Mouse (Mus musculus): ENCODE results near the gene Epas1. TPM values are rescaled to one million over a fixed set of nuclear protein-coding genes. Genes with fewer than 3 reads are reported as not detected.

Epas1 gene
- polyA plus RNA-seq, 1 experiment from 2014 or later: 4.0 TPM

GRCm38 (mm10) chr17:86824502-86825162 is 71.1 kb downstream of the Epas1 start:
- H3K27me3 ChIP-seq (replicated peaks): no peaks in the 10 kb centered on the region
- 86% methylated on average over 18 of the region's 18 CpGs for WGBS
- no peak overlapping the region for H3K4me2 ChIP-seq (replicated peaks)
- H3K9ac ChIP-seq: no peak overlapping the region
- H3K36me3 ChIP-seq: no peaks in the 10 kb centered on the region
- ATAC-seq: no peak
- no peaks in the 10 kb centered on the region for H3K9me3 ChIP-seq
- no peak overlapping the region for H3K27ac ChIP-seq
- no peaks in the 10 kb centered on the region for H3K4me1 ChIP-seq (replicated peaks)
- no peak overlapping the region for H3K4me3 ChIP-seq (replicated peaks)

- Histone ChIP-seq H3K9me3 (no peaks in the 10 kb centered on the region), H3K4me1 (replicated peaks) (no peaks in the 10 kb centered on the region), H3K9ac (no peak overlapping the region), H3K27ac (no peak overlapping the region), H3K36me3 (no peaks in the 10 kb centered on the region), H3K4me3 (replicated peaks) (no peak overlapping the region), H3K27me3 (replicated peaks) (no peaks in the 10 kb centered on the region), H3K4me2 (replicated peaks) (no peak overlapping the region)
- 88% methylated on average over 9 of the region's 9 CpGs for WGBS
- ATAC-seq: no peak
These were observed 71.8 kb downstream of the Epas1 start for GRCm38 (mm10) chr17:86825163-86825902.

GRCm38 (mm10) chr17:86826376-86826775 is 72.9 kb downstream of the Epas1 start:
- no peaks in the 10 kb centered on the region for H3K4me1 ChIP-seq (replicated peaks)
- no peak overlapping the region for H3K4me2 ChIP-seq (replicated peaks)
- no peaks in the 10 kb centered on the region for H3K36me3 ChIP-seq
- no peak overlapping the region for H3K27ac ChIP-seq
- ATAC-seq: no peak
- H3K27me3 ChIP-seq (replicated peaks): no peaks in the 10 kb centered on the region
- H3K4me3 ChIP-seq (replicated peaks): no peak overlapping the region
- WGBS: 94% methylated on average over 17 of the region's 17 CpGs
- no peaks in the 10 kb centered on the region for H3K9me3 ChIP-seq
- no peak overlapping the region for H3K9ac ChIP-seq

- Histone ChIP-seq H3K36me3 (no peaks in the 10 kb centered on the region), H3K4me2 (replicated peaks) (no peak overlapping the region)
- no peak for ATAC-seq
These were observed 74.1 kb downstream of the Epas1 start for GRCm38 (mm10) chr17:86827391-86828165.

GRCm38 (mm10) chr17:86828500-86828899 is 75.0 kb downstream of the Epas1 start:
- H3K27ac ChIP-seq: no peak overlapping the region
- no peak overlapping the region for H3K4me3 ChIP-seq (replicated peaks)
- no peaks in the 10 kb centered on the region for H3K36me3 ChIP-seq
- no peak for ATAC-seq
- 89% methylated on average over 11 of the region's 11 CpGs for WGBS
- no peaks in the 10 kb centered on the region for H3K4me1 ChIP-seq (replicated peaks)
- no peaks in the 10 kb centered on the region for H3K9me3 ChIP-seq
- H3K27me3 ChIP-seq (replicated peaks): no peaks in the 10 kb centered on the region
- no peak overlapping the region for H3K9ac ChIP-seq
- H3K4me2 ChIP-seq (replicated peaks): no peak overlapping the region

More at GRCm38 (mm10) chr17:86827391-86828165, 74.1 kb downstream of the Epas1 start:
- Histone ChIP-seq H3K4me1 (replicated peaks) (no peaks in the 10 kb centered on the region), H3K27me3 (replicated peaks) (no peaks in the 10 kb centered on the region), H3K27ac (no peak overlapping the region), H3K9me3 (no peaks in the 10 kb centered on the region), H3K4me3 (replicated peaks) (no peak overlapping the region), H3K9ac (no peak overlapping the region)
- 90% methylated on average over 19 of the region's 19 CpGs for WGBS

- Histone ChIP-seq H3K27ac (no peak overlapping the region), H3K36me3 (no peaks in the 10 kb centered on the region), H3K9ac (no peak overlapping the region), H3K4me3 (replicated peaks) (no peak overlapping the region), H3K27me3 (replicated peaks) (no peaks in the 10 kb centered on the region), H3K9me3 (no peaks in the 10 kb centered on the region), H3K4me1 (replicated peaks) (no peaks in the 10 kb centered on the region), H3K4me2 (replicated peaks) (no peak overlapping the region)
- no peak for ATAC-seq
- 76% methylated on average over 13 of the region's 13 CpGs for WGBS
These were observed 76.1 kb downstream of the Epas1 start for GRCm38 (mm10) chr17:86829383-86830175.

- H3K36me3 ChIP-seq: no peaks in the 10 kb centered on the region
- H3K4me3 ChIP-seq (replicated peaks): no peak overlapping the region
- no peaks in the 10 kb centered on the region for H3K9me3 ChIP-seq
- H3K4me1 ChIP-seq (replicated peaks): no peaks in the 10 kb centered on the region
- no peak for ATAC-seq
- no peak overlapping the region for H3K4me2 ChIP-seq (replicated peaks)
- no peaks in the 10 kb centered on the region for H3K27me3 ChIP-seq (replicated peaks)
- WGBS: 91% methylated on average over 12 of the region's 12 CpGs
- H3K9ac ChIP-seq: no peak overlapping the region
- no peak overlapping the region for H3K27ac ChIP-seq
These were observed 77.4 kb downstream of the Epas1 start for GRCm38 (mm10) chr17:86830893-86831292.

- no peaks in the 10 kb centered on the region for H3K36me3 ChIP-seq
- H3K4me3 ChIP-seq (replicated peaks): no peak overlapping the region
- H3K4me1 ChIP-seq (replicated peaks): no peaks in the 10 kb centered on the region
- H3K9ac ChIP-seq: no peak overlapping the region
- WGBS: 70% methylated on average over 19 of the region's 19 CpGs
- no peak overlapping the region for H3K4me2 ChIP-seq (replicated peaks)
- no peak for ATAC-seq
- H3K9me3 ChIP-seq: no peaks in the 10 kb centered on the region
- H3K27me3 ChIP-seq (replicated peaks): no peaks in the 10 kb centered on the region
- H3K27ac ChIP-seq: no peak overlapping the region
These were observed 79.2 kb downstream of the Epas1 start for GRCm38 (mm10) chr17:86832562-86833327.

GRCm38 (mm10) chr17:86833945-86834344 is 80.4 kb downstream of the Epas1 start:
- Histone ChIP-seq H3K27me3 (replicated peaks) (no peaks in the 10 kb centered on the region), H3K36me3 (no peaks in the 10 kb centered on the region), H3K4me1 (replicated peaks) (no peaks in the 10 kb centered on the region), H3K4me3 (replicated peaks) (no peak overlapping the region), H3K9ac (no peak overlapping the region), H3K9me3 (no peaks in the 10 kb centered on the region), H3K4me2 (replicated peaks) (no peak overlapping the region), H3K27ac (no peak overlapping the region)
- WGBS: 88% methylated on average over 10 of the region's 10 CpGs
- no peak for ATAC-seq

- Histone ChIP-seq H3K27ac (no peak overlapping the region), H3K4me1 (replicated peaks) (no peaks in the 10 kb centered on the region), H3K4me3 (replicated peaks) (no peak overlapping the region), H3K36me3 (no peaks in the 10 kb centered on the region), H3K9me3 (no peaks in the 10 kb centered on the region), H3K9ac (no peak overlapping the region), H3K4me2 (replicated peaks) (no peak overlapping the region), H3K27me3 (replicated peaks) (no peaks in the 10 kb centered on the region)
- no peak for ATAC-seq
- WGBS: 82% methylated on average over 5 of the region's 5 CpGs
These were observed 85.8 kb downstream of the Epas1 start for GRCm38 (mm10) chr17:86839308-86839707.

GRCm38 (mm10) chr17:86850700-86851337 is 97.3 kb downstream of the Epas1 start:
- 61% methylated on average over 9 of the region's 9 CpGs for WGBS
- Histone ChIP-seq H3K36me3 (no peaks in the 10 kb centered on the region), H3K4me1 (replicated peaks) (no peaks in the 10 kb centered on the region), H3K4me2 (replicated peaks) (no peak overlapping the region), H3K9me3 (no peaks in the 10 kb centered on the region), H3K27me3 (replicated peaks) (no peaks in the 10 kb centered on the region), H3K27ac (no peak overlapping the region), H3K9ac (no peak overlapping the region), H3K4me3 (replicated peaks) (no peak overlapping the region)
- ATAC-seq: no peak
